Mouse (Mus musculus): ENCODE measurements around the gene Atg7.

DNA sequence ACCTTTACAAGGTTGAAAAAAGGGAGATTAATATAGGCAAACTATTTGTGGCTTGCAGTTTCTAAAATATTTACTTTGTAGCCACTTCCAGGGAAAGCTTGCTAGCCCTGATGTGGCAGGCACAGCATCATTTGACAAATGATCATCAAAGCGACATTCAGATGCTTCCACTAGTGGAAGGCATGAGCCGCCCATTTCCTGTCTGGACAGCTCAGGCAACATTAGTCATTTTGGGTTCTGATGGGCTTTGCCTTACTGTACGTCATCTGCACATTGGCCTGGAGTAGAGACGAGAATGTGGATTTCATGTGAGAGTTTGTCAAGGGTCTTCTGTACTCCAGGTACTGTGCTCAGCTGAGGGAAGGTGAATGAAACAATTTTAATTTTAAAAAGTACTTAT, 14.9 kb downstream of the Atg7 start:
- TF ChIP-seq POLR2A (IDR thresholded peaks at IDR 0.05; ENCODE audit: borderline replicate concordance, control insufficient read depth, low read depth, low read length) = no peak
- no peak for TF ChIP-seq CTCF (IDR thresholded peaks at IDR 0.05; ENCODE audit: control insufficient read depth, insufficient read depth, low read length)
